Mouse (Mus musculus) kidney, postnatal 0 days (tissue): Measurements from ENCODE around the gene St7. TPM values are rescaled to one million over a fixed set of nuclear protein-coding genes. Genes with fewer than 3 reads are reported as not detected.

Source experiments
- ATAC-seq: fragments of 200-750 bp; cut with Nextera tagmentation; replicated peaks from 2 replicates; pipeline ENCODE4 v1.8.0; 2017; ENCODE audit warnings: low read depth, moderate number of reproducible peaks, moderate TSS enrichment, moderate library complexity; ENCODE audit not compliant: low FRiP score
- DNase-seq: peaks from one replicate; pipeline ENCODE4 v3.0.0-alpha.2; 2016; ENCODE audit warnings: low spot score
- H3K27ac ChIP-seq: fragments of 300-500 bp; sonication (generic); 2 replicates; pipeline ENCODE4 v1.5.1; 2014; ENCODE audit warnings: mild to moderate bottlenecking
- H3K27me3 ChIP-seq: fragments of 300-500 bp; sonication (generic); 2 replicates; pipeline ENCODE4 v1.6.1; 2014; ENCODE audit warnings: low read length, mixed read lengths; ENCODE audit not compliant: insufficient read depth
- H3K36me3 ChIP-seq: fragments of 300-500 bp; sonication (generic); 2 replicates; pipeline ENCODE4 v1.6.1; 2014; ENCODE audit warnings: low read length, mixed read lengths; ENCODE audit not compliant: insufficient read depth
- H3K4me1 ChIP-seq: fragments of 300-500 bp; sonication (generic); replicated peaks from 2 replicates; pipeline ENCODE4 v1.6.1; 2014; ENCODE audit warnings: antibody characterized with exemption, low read length, mixed read lengths; ENCODE audit not compliant: insufficient read depth
- H3K4me2 ChIP-seq: fragments of 300-500 bp; sonication (generic); 2 replicates; pipeline ENCODE4 v1.6.1; 2014; ENCODE audit warnings: mild to moderate bottlenecking, low read length, moderate library complexity, mixed read lengths
- H3K4me3 ChIP-seq: fragments of 300-500 bp; sonication (generic); replicated peaks from 2 replicates; pipeline ENCODE4 v1.5.1; 2014; ENCODE audit warnings: low read depth, low read length
- H3K9ac ChIP-seq: fragments of 300-500 bp; sonication (generic); 2 replicates; pipeline ENCODE4 v1.6.1; 2014; ENCODE audit warnings: low read depth, low read length
- H3K9me3 ChIP-seq: fragments of 300-500 bp; sonication (generic); replicated peaks from 2 replicates; pipeline ENCODE4 v1.6.1; 2016; ENCODE audit warnings: low read length, inconsistent platforms, mixed read lengths
- CTCF ChIP-seq: IDR thresholded peaks from 2 replicates; pipeline ENCODE4 v1.5.1; 2016; ENCODE audit warnings: antibody characterized with exemption, low read depth, mild to moderate bottlenecking, moderate library complexity
- WGBS: fragments of 180-500 bp; shearing (Covaris S2); extraction: QIAGEN DNeasy Blood & Tissue Kit; methylation state at CpG from one replicate; pipeline ENCODE4 v1.1.7; 2014; 5-methylcytosine and 5-hydroxymethylcytosine counted together
- polyA plus RNA-seq: library from polyadenylated mRNA; unstranded; fragments of >200 nt; fragmentation: Nextera tagmentation; extraction: Ambion mirVana; gene quantifications from 2 replicates; pipeline ENCODE4 v1.2.1, GENCODE M21; 2015

St7 gene
- polyA plus RNA-seq, 1 experiment from 2014 or later, result 18.4 TPM

DNA sequence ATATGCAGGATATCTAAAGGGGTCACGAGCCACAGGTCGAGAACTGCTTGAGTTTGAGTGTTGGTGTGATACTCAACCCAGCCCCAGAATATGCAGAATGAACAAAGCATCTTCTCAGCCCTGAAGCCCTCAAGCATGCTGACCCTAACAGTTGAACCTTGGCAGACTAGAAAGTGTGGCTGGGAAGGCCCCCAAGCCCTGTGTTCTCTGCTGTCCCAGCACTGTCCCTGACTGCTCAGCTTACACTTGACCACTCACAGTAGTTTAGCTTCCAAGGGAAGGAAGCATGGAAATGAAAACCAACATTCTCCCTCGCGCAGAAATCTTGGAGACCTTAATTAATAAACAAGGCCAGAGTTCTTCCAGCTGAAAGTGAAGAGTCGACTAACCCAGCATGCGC, 219.6 kb downstream of the St7 start:
- H3K27ac ChIP-seq, result no peak overlapping the region
- WGBS, result 64% methylated on average over 6 of the region's 6 CpGs
- H3K9ac ChIP-seq, result no peak overlapping the region
- ATAC-seq, result no peak; the same call in 1 of the 2 replicates
- no peaks in the 10 kb centered on the region for H3K9me3 ChIP-seq
- no peaks in the 10 kb centered on the region for H3K4me1 ChIP-seq
- no peak for DNase-seq
- no peak overlapping the region for H3K4me2 ChIP-seq
- H3K27me3 ChIP-seq, result no peaks in the 10 kb centered on the region
- no peak for TF ChIP-seq CTCF
- no peaks in the 10 kb centered on the region for H3K36me3 ChIP-seq
- H3K4me3 ChIP-seq, result no peak overlapping the region

GRCm38 (mm10) chr6:17912825-17913224, 220.1 kb downstream of the St7 start:
- WGBS, result 81% methylated on average over 2 of the region's 2 CpGs
- H3K27ac ChIP-seq, result no peak overlapping the region
- no peaks in the 10 kb centered on the region for H3K27me3 ChIP-seq
- H3K4me1 ChIP-seq, result no peaks in the 10 kb centered on the region
- H3K36me3 ChIP-seq, result no peaks in the 10 kb centered on the region
- no peak overlapping the region for H3K9ac ChIP-seq
- H3K4me2 ChIP-seq, result no peak overlapping the region
- no peaks in the 10 kb centered on the region for H3K9me3 ChIP-seq
- no peak for DNase-seq
- H3K4me3 ChIP-seq, result no peak overlapping the region
- no peak for TF ChIP-seq CTCF
- ATAC-seq, result no peak

DNA sequence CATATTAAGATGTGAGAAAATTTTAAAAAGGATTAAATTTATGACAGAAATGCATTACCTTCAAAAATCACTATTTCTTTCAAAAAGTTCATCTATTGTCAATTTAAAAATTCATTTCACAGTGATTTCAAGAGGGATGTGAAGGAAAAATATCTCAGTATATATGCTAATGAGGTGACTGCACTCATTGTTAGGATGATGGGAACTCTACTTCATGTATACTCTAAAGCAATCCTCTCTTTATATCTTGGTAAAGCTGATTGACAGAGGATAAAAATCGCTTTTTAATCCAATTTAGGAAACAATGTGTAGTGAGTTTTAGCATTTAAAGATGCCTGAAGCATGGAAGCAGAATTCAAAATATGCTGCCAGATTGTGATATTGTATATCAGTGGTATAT, 220.6 kb downstream of the St7 start:
- 92% methylated on average over 1 of the region's 1 CpGs for WGBS
- Histone ChIP-seq H3K4me3 (no peak overlapping the region), H3K4me2 (no peak overlapping the region), H3K9me3 (no peaks in the 10 kb centered on the region), H3K27ac (no peak overlapping the region), H3K27me3 (no peaks in the 10 kb centered on the region), H3K4me1 (no peaks in the 10 kb centered on the region), H3K9ac (no peak overlapping the region), H3K36me3 (no peaks in the 10 kb centered on the region)
- ATAC-seq (no peak), DNase-seq (no peak)
- TF ChIP-seq CTCF, result no peak

DNA sequence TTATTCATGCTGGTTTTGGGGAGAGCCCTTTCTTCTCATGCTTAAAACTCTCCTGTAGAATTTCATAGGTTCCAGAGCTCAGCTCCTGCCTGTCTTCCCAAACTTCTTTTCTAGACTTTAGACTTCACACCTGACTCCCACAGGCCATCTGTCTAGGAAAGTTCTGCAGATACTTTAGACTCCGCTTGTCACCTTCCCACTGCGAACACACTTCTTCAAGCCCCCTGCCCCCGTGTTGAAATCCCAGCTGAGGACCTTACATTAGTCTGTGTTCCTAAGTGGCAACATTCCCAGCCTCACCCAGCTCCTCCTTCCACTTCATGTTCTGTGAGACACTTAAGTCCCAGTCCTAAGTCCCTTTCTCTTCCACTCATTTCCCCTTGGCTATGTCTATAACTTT, 221.6 kb downstream of the St7 start:
- DNase-seq (no peak), ATAC-seq (no peak)
- Histone ChIP-seq H3K27me3 (no peaks in the 10 kb centered on the region), H3K9ac (no peak overlapping the region), H3K36me3 (no peaks in the 10 kb centered on the region), H3K4me3 (no peak overlapping the region), H3K4me1 (no peaks in the 10 kb centered on the region), H3K9me3 (no peaks in the 10 kb centered on the region), H3K4me2 (no peak overlapping the region), H3K27ac (no peak overlapping the region)
- TF ChIP-seq CTCF, result no peak
- 61% methylated on average over 3 of the region's 3 CpGs for WGBS

- Histone ChIP-seq H3K27me3 (no peaks in the 10 kb centered on the region), H3K9ac (no peak overlapping the region), H3K4me2 (no peak overlapping the region), H3K27ac (no peak overlapping the region), H3K4me3 (no peak overlapping the region), H3K4me1 (no peaks in the 10 kb centered on the region), H3K36me3 (no peaks in the 10 kb centered on the region), H3K9me3 (no peaks in the 10 kb centered on the region)
- no peak for DNase-seq
- WGBS, result 90% methylated on average over 4 of the region's 4 CpGs
- ATAC-seq, result no peak
- TF ChIP-seq CTCF, result no peak
Measured at GRCm38 (mm10) chr6:17917233-17917632, 224.5 kb downstream of the St7 start.

DNA sequence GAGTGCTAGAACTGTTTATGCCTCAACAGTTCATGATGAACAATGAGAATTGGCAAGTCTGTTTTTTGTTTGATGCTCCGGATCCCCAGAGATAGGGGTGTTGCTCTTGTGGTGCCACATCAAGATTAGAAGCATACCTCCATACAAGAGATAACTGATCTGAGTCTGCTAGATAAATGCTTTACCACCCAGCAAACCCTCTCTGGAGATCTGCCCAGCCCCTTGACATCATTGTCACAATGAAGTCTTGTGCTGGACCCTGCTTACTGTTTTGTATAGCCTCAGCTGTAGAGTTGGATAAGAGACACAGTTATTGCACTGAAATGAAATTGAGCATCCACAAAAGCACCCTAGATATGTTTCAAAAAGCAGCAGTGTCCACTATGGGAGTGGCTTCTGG, 229.4 kb downstream of the St7 start:
- Histone ChIP-seq H3K4me3 (no peak overlapping the region), H3K36me3 (no peaks in the 10 kb centered on the region), H3K9me3 (no peaks in the 10 kb centered on the region), H3K27me3 (no peaks in the 10 kb centered on the region), H3K4me1 (no peaks in the 10 kb centered on the region), H3K9ac (no peak overlapping the region), H3K27ac (no peak overlapping the region), H3K4me2 (no peak overlapping the region)
- DNase-seq (no peak), ATAC-seq (no peak)
- no peak for TF ChIP-seq CTCF
- 82% methylated on average over 1 of the region's 1 CpGs for WGBS

GRCm38 (mm10) chr6:17922967-17923366, 230.2 kb downstream of the St7 start:
- WGBS, result 73% methylated on average over 3 of the region's 3 CpGs
- DNase-seq (no peak), ATAC-seq (no peak)
- no peak overlapping the region for H3K4me3 ChIP-seq
- H3K36me3 ChIP-seq, result no peaks in the 10 kb centered on the region
- TF ChIP-seq CTCF, result no peak
- H3K9me3 ChIP-seq, result no peaks in the 10 kb centered on the region
- no peak overlapping the region for H3K27ac ChIP-seq
- no peak overlapping the region for H3K4me2 ChIP-seq
- H3K4me1 ChIP-seq, result no peaks in the 10 kb centered on the region
- H3K27me3 ChIP-seq, result no peaks in the 10 kb centered on the region
- no peak overlapping the region for H3K9ac ChIP-seq
